Mouse (Mus musculus): ENCODE results near the gene Nrxn3.

Nrxn3 gene

GRCm38 (mm10) chr12:89508970-89509369, 786.3 kb downstream of the Nrxn3 start:
- no peak for DNase-seq (ENCODE audit: low spot score in 2 of 2)

DNA sequence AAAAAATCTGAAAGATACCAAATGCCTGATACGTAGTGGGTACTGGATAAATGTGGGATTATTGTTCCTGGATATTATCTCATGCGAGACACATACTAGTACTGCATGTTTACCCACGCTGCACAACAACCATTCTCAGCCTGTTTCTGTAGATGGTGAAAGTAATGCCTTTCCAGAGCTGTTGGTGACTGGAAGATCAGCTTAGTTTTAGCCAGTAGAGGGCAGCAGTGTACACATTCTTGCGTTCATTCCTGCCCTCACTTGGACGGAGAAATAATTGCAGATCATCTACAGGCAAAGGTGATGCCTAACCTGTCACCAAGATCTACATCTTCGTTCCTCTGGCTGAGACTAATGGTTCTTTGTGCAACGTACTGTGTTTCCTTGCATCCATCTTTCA, 791.1 kb downstream of the Nrxn3 start:
- DNase-seq (ENCODE audit: low spot score in 2 of 2) = peak; percentile 6 to 9

- DNase-seq (ENCODE audit: low spot score in 2 of 2) = no peak
Observed at GRCm38 (mm10) chr12:89516046-89516445, 793.4 kb downstream of the Nrxn3 start.

GRCm38 (mm10) chr12:89530679-89531350, 808.1 kb downstream of the Nrxn3 start:
- no peak for DNase-seq (ENCODE audit: low spot score in 2 of 2)

- peak in 1 of 2 experiments; percentile 34 for DNase-seq (ENCODE audit: low spot score in 2 of 2)
Observed at GRCm38 (mm10) chr12:89551291-89551690, 828.6 kb downstream of the Nrxn3 start.

DNA sequence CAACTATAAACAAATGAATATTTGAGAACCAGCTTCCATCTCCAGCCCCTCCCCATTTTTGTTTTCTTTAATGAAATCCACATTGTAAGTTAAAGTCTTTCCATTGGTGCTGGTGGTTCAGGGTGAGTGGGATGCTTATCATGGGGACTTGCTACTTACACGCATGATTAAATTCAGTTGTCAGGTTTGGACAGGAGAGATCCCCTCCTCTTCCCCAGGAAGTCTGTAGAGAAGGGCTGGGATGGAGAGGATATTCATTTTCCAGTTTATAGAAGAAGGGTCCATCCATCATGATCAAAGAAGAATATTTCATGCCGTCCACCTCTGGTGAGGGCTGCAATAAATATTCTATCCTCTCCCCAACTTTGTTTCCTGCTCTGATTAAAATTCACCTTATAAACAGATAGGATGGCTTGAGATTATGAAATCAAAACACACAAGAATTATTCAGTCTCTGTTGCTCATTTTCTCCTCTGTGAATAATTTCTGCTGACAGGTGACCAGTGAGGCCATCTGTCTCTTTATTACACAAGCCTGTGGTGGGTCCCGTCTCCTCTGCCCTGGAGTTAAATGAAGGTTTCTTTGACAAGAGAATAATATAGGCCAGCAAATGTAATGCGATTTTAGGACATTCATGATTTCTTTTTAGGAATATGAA, 830.7 kb downstream of the Nrxn3 start:
- DNase-seq (ENCODE audit: low spot score in 2 of 2) = no peak

DNA sequence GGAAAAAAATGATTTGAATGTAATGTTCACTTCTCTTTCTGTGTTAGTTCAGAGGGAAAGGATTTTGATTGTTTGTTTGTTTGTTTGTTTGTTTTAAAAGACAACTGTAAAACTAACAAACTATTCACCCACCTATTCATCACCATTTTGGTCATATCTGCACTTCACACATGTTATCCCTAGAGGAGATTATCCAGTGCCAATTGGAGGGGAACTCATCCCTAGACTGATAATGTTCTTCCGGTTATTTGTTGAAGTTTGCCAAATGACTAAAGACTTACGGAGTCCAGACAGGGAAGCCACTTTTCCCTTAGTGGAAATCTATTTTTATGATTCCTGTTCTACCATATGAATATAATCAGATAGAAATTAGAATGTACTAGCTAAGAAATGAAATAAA, 831.5 kb downstream of the Nrxn3 start:
- DNase-seq (ENCODE audit: low spot score in 2 of 2) = no peak

DNA sequence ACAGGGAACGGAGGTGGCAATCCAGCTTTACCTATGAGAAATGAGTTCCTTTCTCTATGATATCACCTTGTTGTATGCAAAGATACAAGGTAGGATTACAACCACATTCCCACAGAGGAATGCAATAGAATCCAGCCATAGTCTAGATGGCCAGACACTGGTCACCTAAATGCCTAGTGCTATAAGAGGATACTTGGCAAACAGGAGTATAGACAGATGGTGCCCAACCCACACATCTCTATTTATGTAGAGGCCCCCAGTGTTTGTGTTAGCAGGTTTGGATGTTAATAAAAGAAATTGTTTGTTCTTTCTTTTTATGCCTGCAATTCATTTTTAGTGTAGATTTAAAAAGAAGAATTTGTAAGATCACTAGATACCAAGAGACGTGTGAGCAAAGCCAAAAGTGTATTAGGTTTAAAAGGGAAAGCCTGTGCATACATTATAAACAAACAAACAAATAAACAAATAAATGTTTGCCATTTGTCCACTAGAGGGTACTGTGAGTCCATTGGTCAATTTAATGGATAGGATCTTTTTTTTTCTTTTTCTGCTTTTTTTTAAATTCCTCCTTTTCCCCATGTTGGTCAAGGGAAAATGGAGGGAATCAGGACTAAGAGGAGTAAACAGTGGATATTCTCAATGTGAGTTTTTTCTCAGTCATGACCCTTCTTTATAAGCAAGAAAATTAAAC, 832.2 kb downstream of the Nrxn3 start:
- DNase-seq (ENCODE audit: low spot score in 2 of 2) = no peak

GRCm38 (mm10) chr12:89558921-89559320, 836.2 kb downstream of the Nrxn3 start:
- no peak for DNase-seq (ENCODE audit: low spot score in 2 of 2)

DNA sequence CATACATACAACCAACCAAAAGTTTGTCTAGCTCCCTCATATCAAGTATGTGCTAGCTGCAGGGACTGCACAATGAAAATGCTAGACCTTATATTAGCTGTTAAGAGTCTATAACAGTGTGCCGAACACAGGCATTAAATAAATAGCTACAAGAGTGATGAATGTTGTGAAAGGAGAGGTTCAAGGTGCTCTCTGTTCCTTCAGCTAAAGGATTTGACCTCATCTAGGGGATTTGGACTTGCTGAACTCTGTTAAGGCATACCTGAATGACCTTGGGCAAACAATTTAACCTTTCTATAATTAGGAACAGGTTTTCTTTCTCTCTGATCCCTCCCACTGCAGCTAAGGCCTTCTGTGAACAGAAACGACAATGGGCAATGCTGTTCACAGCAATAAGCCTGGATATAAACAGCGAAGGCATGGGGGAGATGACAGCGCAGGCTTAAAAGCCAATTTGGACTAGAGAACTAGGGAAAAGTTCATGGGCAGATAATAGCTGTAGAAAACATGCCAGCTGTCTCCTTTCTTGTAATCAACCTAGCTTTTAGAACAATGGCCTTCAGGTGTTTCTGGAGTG, 839.4 kb downstream of the Nrxn3 start:
- no peak for DNase-seq (ENCODE audit: low spot score in 2 of 2)

GRCm38 (mm10) chr12:89568723-89569377, 846.2 kb downstream of the Nrxn3 start:
- no peak for DNase-seq (ENCODE audit: low spot score in 2 of 2)

- no peak for DNase-seq (ENCODE audit: low spot score in 2 of 2)
Observed at GRCm38 (mm10) chr12:89592459-89592858, 869.8 kb downstream of the Nrxn3 start.

- no peak for DNase-seq (ENCODE audit: low spot score in 2 of 2)
Observed at GRCm38 (mm10) chr12:89613670-89614069, 891.0 kb downstream of the Nrxn3 start.

DNA sequence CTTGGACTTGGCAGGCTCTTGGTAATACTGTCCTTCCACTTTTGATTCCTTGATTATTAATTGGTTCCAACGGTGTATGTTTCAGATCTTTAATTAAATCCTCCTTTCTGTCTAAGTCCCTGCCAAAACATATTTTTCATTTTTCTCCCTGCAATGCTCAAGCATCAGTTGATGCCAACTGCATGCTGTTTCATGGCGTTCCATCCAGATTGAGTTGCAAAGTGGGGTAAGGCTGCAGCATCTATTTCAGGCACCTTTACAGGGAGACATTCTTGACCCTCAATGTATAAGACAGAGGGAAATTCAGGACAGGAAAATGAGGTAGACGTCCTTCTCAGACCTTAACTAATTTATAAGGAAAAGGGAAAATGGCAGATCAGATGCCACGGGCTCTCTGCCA, 903.1 kb downstream of the Nrxn3 start:
- DNase-seq (ENCODE audit: low spot score in 2 of 2) = no peak

- DNase-seq (ENCODE audit: low spot score in 2 of 2) = no peak
Observed at GRCm38 (mm10) chr12:89640046-89640445, 917.4 kb downstream of the Nrxn3 start.

DNA sequence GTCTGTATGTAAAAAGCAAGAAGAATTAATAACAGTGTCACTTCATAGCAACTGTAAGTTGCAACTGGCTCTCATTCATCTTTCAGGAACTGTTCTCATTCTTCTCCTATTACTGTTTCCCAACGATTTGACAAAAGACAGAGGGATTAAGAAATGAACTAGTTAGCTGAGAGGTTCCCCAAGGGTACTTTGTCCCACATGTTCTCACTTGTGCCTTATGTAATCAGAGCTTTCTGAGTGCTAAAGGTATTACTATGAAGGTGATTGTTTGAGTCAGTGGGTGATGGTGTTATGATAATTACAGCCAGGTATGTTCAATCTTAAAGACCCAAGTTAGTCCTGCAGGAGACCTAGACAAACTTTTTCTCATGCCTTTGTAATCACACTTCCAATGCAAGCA, 918.8 kb downstream of the Nrxn3 start:
- no peak for DNase-seq (ENCODE audit: low spot score in 2 of 2)

- no peak for DNase-seq (ENCODE audit: low spot score in 2 of 2)
Observed at GRCm38 (mm10) chr12:89653211-89653610, 930.5 kb downstream of the Nrxn3 start.

GRCm38 (mm10) chr12:89661219-89661618, 938.5 kb downstream of the Nrxn3 start:
- no peak for DNase-seq (ENCODE audit: low spot score in 2 of 2)

GRCm38 (mm10) chr12:89668856-89669255, 946.2 kb downstream of the Nrxn3 start:
- no peak for DNase-seq (ENCODE audit: low spot score in 2 of 2)

DNA sequence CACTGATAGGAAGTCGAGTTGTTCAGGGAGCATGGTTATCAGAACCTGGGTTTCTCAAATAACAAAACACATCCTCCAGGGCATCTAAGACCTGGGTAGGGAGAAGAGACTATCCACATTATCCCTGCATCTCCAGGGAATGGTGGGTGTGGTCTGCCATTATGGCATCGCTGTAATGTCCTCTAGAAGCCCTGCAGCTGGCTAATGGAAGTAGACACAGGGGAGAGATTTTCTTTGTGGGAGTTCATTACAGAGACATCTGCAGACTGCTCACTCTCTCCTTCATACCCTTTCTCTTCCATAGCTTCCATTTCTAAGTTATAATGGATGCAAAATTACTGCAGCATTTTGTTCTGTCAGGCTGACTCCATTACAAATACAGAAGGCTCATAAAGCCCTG, 950.1 kb downstream of the Nrxn3 start:
- DNase-seq (ENCODE audit: low spot score in 2 of 2) = no peak

DNA sequence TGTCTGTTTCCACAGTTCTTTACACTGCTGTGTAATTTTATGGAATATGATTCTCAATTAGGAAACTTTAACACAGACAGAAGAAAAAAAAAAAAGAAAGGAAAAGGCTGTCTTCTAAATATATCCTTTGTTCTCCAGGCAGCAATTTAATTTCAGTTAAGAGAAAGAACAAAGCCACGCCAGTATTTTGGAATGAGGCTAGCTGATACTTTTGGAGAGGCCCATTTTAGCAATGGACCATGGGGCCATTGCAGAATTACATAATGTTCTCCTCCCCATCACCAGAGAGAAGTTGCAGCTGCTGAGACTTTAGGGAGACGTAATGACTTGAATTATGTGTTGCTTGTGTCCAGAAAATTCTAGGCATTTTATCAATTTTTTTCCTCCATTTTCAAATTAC, 963.0 kb downstream of the Nrxn3 start:
- DNase-seq (ENCODE audit: low spot score in 2 of 2) = no peak

DNA sequence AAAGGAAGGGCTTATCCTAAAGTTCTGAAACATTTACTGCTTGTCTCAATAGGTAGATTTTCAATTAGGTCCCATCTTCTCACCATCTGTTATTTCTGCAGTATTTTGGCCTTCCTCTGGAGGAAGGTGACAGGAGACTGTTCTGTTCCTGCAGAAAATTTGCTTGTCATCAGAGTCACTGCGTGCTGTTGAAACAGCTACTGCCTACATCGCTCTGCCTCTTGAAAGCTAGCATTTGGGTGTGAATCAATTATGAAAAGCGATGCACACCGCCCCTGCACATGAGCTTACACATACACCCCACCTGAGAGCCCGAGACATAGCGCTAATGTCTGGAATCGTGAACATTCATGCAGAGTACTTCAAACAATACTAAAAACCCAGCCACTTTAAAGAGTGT, 966.4 kb downstream of the Nrxn3 start:
- no peak for DNase-seq (ENCODE audit: low spot score in 2 of 2)

Data from urinary bladder, postnatal 36 days (tissue).